Mouse (Mus musculus) adrenal gland, adult (tissue): ENCODE measurements around the gene Fam114a1.
A peak's percentile ranks its signal among the peaks of the same experiment; 100 is the strongest.

Experiments
- DNase-seq, 2 experiments: peaks; one replicate each; pipeline ENCODE4 v3.0.0; 2022 to 2023; ENCODE audit warnings: low spot score in 1 of 2; ENCODE audit not compliant: inconsistent age in 2 of 2

Gene Fam114a1

GRCm38 (mm10) chr5:65049880-65050279, 80.0 kb downstream of the Fam114a1 start:
- DNase-seq = peak; percentile 49 to 84

DNA sequence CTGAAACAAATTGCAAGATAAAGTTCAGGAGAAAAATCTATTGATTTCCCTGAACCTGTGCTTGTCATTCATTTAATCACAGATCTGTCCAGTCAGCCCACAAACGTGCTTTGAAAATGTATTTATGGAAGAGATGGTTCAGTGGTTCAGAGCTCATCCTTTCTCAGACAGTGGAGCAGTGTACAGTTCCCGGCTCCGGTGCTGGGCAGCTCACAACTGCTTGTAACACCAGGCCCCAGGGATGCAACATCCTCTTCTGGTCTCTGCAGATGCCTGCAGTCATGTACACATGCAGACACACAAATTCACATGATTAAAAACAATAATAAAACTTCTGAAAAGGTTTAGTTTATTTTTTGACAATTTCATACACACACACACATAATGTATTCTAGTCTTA, 81.6 kb downstream of the Fam114a1 start:
- DNase-seq = no peak

DNA sequence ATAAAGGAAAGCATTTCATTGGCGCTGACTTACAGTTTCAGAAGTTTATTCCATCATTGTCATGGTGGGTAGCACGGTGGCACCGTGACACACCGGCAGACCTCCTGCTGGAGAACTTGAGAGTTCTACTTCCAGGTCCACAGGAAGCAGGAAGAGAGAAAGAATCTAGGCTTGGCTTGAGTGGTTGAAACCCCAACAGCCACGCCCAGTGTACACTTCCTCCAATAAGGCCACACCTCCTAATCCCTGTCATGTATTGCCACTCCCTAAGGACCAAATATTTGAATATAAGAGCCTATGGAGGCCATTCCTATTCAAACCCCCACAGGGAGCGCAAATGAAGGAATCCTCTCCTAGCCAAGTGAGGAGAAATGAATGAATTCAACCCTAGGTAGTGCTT, 87.7 kb downstream of the Fam114a1 start:
- no peak for DNase-seq

GRCm38 (mm10) chr5:65059806-65060205, 89.9 kb downstream of the Fam114a1 start:
- DNase-seq = no peak

GRCm38 (mm10) chr5:65062236-65062635, 92.4 kb downstream of the Fam114a1 start:
- DNase-seq = no peak

GRCm38 (mm10) chr5:65063266-65063665, 93.4 kb downstream of the Fam114a1 start:
- DNase-seq = no peak

DNA sequence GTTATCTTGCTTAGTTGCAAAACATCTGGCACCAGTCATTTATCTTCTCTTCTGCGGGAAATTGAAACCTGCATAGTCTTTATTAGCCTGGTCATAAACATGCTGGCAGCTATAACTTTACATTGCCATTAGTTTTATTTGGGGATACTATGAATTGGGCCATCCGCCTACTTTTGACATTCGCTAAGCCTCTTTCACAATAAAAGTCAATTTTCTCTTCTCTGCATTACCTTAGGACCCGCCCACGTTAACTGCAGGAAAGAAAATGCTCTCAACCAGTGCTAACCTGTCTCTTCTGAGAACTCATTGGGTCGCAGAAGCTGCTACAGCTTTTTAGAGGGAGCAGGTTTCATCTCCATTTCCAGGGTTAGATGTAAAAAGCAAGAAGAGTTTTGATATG, 98.3 kb downstream of the Fam114a1 start:
- no peak for DNase-seq

DNA sequence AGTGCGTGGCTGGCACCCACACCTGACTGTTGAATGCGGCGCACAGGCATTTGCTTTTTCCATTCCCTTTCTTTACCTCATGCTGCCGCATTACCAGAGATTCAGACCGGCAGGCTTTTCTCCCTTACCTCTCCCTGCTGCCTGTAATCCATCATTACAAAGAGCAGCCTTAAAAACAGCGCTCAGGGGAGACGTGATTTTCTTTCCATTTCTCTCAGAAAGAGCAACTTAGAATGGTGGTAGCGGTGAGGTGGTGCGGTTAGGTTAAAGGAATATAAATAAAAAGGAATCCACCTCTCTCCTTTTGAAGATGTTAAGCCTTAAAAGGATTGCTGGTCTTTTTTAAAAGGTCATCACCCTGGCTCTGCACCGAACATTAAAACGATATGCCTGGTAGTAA, 100.0 kb downstream of the Fam114a1 start:
- DNase-seq = no peak

- no peak for DNase-seq
These were observed 101.8 kb downstream of the Fam114a1 start for GRCm38 (mm10) chr5:65071689-65072118.

DNA sequence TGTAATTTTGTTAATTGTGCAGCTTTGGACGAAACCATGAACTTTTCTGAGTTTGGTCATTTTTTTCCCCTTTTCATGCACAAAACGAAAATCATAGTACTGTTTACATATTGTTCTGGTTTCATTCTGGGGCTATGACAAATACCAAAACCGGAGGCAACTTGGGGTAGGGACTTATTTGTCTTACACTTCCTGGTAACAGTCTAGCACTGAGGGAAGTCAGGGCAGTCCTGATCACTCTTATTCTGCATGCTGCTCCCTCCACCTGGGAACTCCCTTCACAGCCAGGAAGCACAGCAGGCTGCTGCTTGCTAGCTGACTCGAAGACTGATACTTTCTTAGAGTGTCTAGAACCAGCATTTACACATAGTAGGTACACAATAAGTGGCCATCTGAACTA, 103.4 kb downstream of the Fam114a1 start:
- no peak for DNase-seq

DNA sequence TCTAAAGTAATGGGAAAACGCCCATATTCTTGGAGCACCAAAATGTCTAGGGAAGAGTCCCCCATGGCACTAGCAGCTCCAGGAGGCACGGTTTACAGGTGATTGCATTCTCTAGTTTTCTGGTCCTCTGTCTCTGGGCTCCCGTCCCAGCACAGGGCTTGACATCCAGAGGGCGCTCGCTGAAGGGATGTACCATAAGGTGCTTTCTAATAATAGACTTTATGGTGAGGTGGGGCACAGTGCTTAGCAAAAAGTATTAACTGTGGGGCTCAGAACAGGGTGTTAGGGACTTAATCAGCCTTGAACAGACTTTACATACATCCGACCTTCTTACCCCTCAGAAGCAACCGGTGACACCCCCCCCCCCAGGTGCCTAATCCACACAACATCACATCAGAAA, 104.8 kb downstream of the Fam114a1 start:
- no peak for DNase-seq

GRCm38 (mm10) chr5:65076087-65076486, 106.2 kb downstream of the Fam114a1 start:
- no peak for DNase-seq

DNA sequence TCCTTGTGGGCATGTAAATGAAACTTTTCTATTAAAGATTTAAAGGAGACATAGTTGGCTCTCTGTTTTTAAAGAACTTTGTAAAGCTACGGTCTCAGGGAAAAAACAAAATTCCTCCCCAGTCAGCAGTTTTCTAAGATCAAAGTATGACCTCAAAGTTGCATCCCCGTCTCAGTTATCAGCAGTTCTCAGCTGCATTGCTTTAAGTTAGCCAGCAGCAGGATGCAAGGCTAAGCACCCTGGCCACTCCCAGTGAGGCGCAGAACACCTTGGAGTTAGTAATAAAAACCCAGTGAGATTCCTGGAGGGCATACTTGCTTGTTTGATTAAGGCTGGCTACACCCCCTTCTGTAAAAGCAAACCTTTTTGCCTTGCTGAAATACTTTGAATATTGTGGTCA, 106.9 kb downstream of the Fam114a1 start:
- no peak for DNase-seq

GRCm38 (mm10) chr5:65078081-65078480, 108.2 kb downstream of the Fam114a1 start:
- DNase-seq = no peak

DNA sequence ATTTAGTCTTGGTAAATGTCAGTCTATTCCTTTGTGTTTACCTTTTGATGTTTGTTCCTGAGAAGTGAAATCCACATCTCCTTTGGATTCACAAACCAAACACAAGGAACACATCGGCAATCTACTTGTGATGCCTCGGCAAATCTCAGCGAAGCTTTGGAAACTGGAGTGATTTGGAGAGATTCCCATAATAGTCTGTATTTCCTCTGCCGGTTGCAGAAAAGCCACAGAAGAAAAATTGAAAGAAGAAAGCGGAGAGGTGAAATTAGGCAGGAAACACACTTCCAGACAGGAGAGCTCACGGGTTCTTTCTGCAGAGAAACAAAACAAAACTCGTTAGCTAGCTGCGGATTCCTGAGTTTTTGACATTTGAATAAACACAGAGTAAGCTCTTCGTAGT, 110.0 kb downstream of the Fam114a1 start:
- peak in 1 of 2 experiments; percentile 73 for DNase-seq

GRCm38 (mm10) chr5:65081836-65082235, 112.0 kb downstream of the Fam114a1 start:
- no peak for DNase-seq

GRCm38 (mm10) chr5:65086522-65086921, 116.7 kb downstream of the Fam114a1 start:
- DNase-seq = peak; percentile 72 to 91

DNA sequence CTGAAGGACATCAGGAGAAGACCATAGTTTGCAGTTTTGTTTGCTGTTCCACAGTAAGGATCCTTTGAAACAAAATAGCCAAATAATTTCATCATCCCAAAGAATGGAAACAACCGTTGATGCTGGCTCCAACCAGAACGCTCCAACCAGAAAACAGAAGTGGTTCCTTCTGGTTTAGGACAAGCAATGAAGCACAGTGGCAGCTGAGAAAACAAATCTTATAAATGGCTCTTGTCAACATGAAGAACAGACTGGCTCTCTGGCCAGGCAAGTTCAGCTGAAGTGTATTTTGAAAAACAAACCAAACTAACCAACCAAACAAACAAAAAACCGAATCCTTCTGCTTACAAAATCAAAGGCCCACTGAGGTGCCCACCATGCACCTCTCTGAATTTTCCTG, 119.8 kb downstream of the Fam114a1 start:
- DNase-seq = no peak

DNA sequence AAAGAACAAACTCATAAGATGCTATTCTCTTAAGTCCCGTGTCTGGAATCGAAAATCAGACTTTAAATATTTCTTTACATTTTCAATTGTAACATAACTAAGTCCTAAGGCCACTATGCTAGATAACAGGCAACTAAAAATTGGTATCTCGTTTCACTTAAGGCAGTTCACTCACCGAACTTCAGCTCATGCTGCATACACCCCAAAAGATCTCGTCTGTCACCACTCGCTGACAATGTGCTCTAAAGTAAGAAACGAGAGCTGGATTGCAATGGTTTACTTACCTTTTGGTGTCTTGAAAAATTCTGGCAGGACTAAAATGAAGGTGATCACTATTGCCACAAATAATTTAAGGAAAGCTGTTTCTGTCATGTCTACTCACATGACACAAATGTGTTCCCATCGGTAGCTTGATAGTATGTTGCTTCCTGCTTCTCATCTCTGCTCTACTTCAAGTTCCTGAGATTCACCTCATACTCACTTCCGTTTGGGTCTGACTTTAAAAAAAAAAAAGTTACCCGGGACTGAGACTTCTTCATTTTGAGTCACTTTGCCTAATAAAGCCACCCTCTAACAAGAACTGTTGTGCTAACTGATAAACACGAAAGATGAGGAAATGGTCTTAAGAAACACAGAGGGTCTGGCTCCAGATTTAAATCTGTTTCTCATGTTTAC, 121.5 kb downstream of the Fam114a1 start:
- DNase-seq = no peak
